Mouse (Mus musculus) ZHBTc4 (cell line): ENCODE measurements around the gene Myod1.

Experiments
- DNase-seq: peaks from one replicate; pipeline ENCODE4 v3.0.0-alpha.2; 2011; ENCODE audit warnings: low read depth, low spot score

Myod1 gene

DNA sequence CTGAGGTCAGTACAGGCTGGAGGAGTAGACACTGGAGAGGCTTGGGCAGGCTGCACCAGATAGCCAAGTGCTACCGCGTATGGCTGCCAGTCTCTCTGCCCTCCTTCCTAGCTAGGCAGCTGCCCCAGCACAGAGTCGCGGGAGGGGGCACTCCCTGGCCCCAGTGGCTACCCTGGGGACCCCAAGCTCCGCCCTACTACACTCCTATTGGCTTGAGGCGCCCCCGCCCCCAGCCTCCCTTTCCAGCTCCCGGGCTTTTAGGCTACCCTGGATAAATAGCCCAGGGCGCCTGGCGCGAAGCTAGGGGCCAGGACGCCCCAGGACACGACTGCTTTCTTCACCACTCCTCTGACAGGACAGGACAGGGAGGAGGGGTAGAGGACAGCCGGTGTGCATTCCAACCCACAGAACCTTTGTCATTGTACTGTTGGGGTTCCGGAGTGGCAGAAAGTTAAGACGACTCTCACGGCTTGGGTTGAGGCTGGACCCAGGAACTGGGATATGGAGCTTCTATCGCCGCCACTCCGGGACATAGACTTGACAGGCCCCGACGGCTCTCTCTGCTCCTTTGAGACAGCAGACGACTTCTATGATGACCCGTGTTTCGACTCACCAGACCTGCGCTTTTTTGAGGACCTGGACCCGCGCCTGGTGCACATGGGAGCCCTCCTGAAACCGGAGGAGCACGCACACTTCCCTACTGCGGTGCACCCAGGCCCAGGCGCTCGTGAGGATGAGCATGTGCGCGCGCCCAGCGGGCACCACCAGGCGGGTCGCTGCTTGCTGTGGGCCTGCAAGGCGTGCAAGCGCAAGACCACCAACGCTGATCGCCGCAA lies at the start of gene Myod1:
Myod1 (plus strand) TSS at position 303 of the 836 bp plus-strand sequence.
- DNase-seq, result peak; percentile 25

DNA sequence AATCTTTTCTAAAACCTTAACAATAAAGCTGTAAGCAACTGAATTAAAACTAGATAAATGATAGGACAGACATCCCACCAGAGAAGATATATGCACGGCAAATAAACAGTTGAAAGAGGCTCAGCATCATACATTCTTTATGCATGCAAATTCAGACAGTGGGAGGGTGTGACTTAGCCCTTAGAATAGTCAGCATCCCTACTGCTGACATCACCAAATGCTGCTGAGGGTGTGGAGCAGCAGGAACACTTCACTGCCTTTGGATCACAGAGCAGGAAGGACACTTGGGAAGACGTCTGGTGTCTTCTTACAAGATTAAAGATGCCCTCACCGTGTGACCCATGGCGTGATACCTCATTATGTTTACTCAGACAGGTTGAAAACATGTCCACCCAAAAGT lies 48.4 kb upstream of the Myod1 start:
- DNase-seq, result no peak

DNA sequence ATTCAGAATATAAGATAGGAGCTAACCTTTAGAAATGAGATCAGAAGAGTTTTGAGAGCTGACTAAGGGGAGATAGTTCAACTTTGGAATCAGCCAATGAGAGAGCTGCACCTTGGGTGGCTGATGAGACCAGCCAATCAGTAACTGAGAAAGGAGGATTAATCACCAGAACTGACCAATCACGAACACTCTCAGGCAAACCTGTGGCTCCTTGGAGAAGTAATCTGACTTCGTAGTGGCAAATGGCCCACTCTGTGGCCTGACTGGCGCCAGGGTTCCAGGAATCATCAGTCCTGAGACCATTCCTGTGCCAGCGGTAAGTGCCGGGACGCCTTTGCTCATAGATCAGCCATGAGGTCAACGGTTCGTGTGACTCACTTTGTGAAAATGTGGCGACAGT lies 38.9 kb upstream of the Myod1 start:
- peak; percentile 26 for DNase-seq

DNA sequence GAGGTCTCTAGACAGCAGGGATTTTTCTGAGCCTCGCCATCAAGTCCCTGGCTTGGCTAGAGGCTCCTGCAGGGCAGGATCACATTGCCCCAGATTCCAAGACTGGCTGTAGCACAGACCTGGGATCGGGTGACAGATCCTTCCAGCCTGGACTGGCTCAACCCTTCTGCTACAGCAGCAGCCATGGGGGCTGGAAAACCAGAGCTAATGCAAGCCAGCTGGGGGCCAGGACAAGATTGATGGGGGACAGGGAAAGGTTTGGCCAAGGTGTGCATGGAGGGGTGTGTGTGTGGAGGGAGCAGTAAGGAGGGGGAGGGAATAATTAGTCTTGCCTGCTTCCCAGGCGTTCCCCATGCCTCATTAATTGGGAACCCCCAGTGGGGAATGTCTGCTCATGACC lies 36.5 kb upstream of the Myod1 start:
- DNase-seq, result no peak

DNA sequence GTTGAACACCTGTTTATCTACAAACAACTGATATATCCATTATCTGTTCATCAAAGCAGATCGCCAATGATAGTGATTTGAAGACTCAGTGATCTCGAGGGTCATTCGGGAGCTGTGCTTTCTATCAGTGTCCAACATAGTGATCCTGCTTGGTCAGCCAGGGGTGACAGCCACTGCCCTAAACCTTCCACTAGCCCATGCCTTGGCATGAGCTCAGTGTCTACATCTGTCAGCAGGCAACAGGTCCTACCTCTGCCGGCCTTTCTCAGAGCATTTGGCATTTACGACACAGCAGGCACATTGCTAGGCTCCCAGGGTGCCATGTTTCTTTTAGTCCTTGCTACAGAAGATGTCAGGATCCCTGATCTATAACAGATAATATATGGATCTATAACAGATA lies 36.0 kb upstream of the Myod1 start:
- DNase-seq, result no peak

DNA sequence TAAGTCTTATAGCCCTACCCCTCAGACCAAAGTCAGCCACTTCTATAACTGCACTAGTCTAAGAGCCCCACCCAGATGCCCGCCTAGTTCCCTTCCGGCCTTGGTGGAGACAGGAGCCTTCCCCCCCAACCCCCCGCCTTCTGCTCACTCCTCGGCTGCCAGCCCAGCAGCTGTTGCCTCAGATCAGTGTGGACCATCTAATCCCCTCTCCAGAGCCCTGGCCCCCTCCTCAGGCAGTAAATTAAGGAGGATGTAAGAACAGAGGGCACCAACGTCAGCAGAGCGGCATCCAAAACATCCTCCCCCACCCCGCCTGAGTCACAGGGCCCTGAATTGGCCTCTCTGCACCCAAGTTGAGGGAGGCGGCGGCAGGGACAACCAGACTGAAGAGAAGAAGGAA lies 34.8 kb upstream of the Myod1 start:
- DNase-seq, result no peak

DNA sequence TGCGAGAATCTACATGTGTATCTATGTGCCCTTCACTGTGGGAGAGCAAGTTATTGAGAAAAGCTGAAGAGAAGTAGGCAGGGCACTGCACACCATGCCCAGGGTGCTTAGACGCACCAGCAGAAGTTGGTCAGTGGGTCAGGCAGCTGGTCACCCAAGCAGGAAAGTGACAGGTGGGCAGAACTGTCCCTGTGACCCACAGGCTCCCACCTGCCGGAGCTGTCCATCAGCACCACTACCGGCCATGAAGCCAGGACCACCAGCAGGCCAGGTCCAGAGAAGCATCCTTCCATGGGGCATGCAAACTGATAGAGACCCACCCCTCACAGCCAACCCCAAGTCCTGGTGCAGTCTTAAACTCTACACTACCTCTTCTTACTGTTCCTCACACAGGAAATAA lies 28.6 kb upstream of the Myod1 start:
- DNase-seq, result no peak

DNA sequence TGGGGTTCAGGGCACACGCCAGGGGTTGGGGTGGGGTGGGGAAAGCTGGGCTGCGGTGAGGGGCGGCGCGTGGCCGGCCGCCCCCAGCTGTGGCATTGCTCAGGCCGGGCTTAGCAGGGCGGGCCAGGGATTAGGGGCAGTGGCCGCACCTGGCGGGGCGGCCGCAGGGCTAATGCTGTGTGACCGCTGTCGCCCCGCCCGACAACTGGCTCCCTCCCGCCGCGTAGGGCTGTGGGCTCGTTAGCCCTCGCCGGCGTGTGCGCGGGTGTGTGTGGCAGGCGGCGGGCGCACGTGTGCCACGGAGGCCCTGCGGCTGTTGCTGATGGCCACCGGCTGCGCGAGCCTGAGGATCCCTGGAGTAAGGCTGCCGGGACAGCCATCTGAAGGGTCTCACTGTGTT lies 27.5 kb upstream of the Myod1 start:
- DNase-seq, result peak; percentile 31

DNA sequence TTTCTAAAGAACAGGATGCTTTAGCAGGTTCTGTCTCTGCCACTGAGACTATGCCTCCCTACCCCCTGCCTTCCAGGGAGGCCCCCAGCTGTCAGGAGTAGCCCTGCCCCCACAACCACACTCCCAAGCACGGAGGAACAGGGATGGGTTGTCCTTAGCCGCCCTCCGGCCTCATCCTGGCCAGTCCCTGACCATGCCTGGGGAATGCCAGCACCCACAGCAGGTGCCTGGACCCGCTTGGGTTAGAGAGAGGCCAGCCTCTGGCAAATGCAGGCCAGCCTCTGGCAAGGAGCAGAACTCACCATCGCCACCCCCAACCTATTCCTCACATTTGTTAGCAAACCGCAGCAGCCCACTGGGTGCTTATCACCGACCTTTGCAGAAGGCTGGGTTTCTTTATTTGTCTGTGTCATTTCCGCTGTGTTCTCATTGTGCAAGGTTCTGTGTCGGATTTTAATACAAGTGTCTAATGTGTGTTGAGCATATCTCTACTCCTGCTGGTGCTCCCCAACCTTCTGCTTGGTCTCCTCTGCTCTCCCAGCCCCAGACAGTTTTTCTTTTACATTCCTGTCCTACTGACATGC lies 26.1 kb upstream of the Myod1 start:
- DNase-seq, result no peak

DNA sequence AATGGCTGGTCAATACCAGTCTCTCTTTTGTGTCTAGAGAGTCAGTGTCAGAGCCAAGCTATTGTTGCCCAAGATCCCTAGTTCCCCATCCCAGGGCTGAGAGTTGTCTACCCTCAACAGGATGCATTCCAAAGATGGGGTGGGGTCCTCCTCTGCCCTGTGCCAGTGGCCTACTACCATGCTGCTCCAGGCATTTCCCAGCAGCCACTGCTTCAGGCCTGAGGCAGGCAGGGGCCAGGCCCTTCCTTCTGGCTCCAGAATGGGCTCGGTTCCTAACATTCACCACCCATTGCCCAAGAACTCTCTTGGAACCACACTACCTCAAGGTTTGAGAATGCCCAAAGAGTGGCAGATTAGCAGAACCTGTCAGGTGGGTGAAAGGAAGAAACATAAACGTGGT lies 23.5 kb upstream of the Myod1 start:
- peak; percentile 18 for DNase-seq

DNA sequence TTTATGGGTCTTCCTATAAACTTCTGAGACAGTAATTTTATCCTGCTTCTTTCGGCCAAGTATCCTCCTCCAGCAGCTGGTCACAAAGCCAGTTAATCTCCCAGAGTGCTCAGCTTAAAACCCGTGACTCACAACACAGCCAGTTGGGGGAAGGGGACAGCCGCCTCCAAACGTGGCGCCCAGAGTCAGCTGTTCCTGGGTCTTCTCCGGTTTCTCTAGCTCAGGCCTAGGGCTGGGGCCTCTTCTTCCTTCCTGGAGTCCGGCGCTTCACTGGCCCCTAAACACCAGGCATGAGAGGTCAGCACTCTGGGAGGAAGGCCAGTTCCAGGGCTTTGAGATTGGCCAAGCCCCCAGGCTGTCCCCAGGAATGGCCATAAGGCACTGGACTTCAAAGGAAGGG lies 23.1 kb upstream of the Myod1 start:
- DNase-seq, result no peak

DNA sequence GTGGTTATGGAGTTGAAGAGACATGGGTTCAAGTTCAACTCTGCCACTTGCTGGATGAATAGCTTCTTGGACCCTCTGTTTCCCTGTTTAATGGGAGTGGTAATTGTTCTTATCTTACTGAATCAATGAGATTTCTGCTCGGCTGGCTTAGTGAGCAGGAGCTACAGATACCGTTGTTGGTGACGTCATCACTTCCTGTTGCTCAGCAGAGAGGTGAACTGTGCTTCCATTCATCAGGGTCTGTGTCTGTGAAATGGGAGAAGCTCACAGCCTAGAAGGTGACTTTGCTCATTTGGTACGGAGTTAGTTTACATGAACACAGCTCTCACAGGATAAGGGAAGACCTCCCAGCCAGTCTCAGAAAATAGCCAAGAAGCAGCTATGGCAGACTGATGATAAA lies 22.4 kb upstream of the Myod1 start:
- DNase-seq, result no peak

DNA sequence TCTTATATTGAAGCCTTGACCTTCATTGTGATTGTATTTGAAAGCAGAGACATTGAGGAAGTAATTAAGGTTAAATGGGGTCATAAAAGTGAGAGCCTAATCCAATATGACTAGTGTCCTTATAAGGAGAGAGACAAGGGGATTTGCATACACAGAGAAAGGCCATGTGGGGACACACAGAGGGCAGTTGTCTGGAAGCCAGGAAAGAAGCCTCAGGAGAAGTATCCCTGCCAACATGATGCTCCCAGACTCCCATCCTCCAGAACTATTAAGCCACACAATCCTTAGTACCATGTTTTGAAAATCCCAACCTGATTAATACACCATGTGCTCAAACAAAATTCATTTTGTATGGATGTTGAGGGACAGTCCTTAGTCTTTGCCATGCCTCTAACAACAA lies 14.5 kb upstream of the Myod1 start:
- DNase-seq, result no peak

DNA sequence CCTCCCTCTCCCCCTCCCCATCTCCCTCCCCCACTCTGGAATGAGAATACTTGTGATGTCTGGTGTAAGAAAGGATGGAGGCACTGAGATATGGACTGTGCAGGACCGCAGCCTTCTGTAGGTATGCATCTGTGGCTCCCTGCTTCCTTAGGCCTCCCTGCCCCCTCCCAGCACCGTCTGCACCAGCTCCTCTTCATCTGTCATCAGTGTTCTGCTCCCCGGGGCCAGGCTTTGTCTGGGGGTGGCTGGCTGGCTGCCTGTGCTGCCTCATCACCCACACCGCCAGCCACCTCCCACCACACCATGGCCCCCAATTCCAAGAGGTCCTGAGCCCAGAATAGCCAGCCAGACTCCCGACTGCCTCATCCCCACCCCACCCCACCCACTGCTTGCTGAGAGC lies 12.1 kb upstream of the Myod1 start:
- DNase-seq, result no peak

DNA sequence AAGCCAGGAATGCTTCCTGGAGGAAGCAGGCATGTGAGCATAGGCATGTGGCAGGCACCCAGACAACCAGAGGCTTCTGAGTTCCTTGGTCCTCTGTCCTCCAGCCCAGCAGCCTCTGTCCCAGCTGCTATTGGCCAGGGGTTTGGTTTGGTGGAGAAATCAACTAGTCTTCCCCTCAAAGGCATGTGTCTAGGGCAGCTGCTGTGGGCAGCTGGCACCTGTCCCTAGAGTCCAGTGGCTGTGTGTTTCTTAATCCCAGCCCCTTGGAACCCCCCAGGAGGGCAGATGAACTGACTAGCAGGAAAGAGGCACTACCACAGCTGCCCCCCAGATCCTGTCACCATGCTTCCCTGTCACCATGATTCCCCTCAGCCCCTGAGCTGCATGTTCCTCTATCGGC lies 10.5 kb upstream of the Myod1 start:
- no peak for DNase-seq

DNA sequence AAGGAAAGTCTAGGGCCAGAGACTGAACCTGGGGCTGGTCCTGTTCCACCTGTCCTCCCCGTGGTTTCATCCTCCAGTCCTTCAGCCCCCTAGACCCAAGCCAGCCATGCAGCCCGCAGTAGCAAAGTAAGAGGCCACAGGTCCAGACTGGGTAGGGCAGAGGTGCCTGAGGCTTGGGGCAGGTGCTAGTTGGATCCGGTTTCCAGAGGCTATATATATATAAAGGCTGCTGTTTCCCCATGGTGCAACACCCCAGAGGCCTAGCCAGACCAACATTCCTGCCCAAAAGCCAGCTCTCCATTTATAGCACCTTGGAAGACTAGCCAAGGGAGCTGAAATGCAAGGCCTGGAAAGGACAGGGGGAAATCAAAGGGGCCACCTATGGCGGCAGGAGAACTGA lies 5.2 kb upstream of the Myod1 start:
- no peak for DNase-seq

DNA sequence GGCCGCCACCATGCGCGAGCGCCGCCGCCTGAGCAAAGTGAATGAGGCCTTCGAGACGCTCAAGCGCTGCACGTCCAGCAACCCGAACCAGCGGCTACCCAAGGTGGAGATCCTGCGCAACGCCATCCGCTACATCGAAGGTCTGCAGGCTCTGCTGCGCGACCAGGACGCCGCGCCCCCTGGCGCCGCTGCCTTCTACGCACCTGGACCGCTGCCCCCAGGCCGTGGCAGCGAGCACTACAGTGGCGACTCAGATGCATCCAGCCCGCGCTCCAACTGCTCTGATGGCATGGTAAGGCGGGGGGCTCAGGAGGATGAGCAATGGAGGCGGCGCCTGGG lies 703 bp downstream of the Myod1 start:
- peak; percentile 69 for DNase-seq

DNA sequence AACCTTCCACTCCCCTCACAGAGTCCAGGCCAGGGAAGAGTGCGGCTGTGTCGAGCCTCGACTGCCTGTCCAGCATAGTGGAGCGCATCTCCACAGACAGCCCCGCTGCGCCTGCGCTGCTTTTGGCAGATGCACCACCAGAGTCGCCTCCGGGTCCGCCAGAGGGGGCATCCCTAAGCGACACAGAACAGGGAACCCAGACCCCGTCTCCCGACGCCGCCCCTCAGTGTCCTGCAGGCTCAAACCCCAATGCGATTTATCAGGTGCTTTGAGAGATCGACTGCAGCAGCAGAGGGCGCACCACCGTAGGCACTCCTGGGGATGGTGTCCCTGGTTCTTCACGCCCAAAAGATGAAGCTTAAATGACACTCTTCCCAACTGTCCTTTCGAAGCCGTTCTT lies 1.8 kb downstream of the Myod1 start:
- DNase-seq, result peak; percentile 49

DNA sequence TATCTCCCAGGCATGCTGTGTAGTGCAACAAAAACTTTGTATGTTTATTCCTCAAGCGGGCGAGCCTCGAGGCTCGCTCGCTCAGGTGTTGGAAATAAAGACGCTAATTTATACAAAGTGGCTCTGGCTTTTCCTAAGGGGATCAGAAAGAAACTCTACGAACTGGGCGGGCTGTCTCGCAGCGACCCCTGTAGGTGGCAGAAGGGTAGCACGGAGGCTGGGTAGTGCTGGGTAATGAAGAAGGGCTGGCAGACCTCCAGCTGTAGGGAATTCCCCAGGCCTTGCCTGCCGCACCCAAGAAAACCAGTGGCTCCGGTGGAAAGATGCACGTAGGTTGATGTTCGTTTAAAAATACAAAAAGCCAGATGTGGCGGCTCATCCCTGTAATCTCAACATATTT lies 2.7 kb downstream of the Myod1 start:
- peak; percentile 81 for DNase-seq

DNA sequence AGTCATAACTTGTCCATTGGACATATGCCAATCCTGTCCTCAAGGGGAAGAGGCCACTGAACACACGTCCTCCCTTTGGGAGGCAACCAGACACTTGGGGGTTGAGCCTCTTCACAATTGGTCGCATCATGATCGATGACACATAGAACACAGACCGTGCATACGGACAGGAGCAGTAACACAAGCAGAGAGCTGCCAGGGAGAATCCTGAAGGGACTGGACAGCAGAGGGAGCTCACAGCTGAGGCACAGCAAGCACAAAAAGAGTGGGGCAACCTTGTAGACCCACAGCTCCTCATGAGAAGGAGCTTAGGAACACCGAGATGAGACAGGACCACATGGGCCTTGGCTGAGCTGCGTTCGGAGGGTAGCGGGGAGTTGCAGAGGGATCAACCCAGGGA lies 4.4 kb downstream of the Myod1 start:
- no peak for DNase-seq

DNA sequence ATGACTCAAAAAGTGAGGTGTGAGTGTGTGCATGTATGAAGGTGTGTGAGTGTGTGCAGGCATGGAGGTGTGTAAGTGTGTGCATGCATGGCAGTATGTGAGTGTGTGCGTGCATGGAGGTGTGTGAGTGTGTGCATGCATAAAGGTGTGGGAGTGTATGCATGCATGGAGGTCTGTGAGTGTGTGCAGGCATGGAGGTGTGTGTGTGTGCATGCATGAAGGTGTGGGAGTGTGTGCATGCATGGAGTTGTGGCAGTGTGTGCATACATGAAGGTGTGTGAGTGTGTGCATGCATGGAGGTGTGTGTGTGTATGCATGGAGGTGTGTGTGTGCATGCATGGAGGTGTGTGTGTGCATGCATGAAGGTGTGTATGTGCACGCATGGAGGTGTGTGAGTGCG lies 11.2 kb downstream of the Myod1 start:
- DNase-seq, result no peak

DNA sequence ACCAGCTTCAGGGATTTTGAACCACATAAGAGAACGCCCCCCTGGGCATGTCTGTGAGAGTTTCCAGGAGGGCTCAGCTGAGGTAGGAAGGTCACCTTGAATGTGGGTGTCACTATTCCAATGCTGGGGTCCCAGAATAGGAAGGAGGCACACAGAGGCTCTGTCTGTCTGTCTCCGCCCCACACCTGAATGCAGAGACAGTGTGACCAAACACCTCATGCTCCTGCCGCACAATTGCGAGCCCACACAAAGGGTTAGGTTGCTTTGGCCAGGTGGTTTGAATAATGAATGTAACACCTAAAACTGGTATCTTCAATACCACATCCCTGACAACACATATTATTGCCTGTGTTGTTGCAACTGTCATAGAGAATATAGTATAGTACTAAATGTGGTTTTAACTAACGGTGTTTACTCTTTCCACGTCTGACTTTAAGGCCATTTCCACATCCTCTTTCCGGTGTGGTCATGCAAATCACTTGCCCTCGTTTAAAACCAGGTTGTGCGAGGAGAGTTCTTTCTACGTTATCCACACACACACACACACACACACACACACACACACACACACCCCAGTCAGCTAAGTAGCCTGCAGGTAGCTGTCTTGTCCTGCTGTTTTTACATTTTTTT lies 13.3 kb downstream of the Myod1 start:
- no peak for DNase-seq

DNA sequence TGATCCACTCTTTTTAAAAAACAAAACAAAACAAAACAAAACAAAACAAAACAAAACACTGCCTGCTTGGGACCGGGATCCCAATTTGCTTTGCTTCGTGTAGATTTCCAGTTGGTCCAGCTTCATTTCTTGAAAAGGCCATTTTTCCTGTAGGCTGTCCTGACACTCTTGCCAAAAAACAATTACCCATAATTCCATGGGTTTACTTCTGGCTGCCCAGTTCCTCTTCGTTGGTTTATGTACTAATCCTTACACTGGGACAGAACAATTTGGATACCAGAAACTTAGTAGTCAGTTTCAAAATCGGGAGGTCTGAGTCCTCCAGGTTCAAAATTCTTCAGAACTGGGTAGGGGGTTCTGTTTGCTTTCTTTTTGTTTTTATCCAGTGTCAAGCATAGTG lies 14.0 kb downstream of the Myod1 start:
- no peak for DNase-seq
